In genomic region chr4:97611251-97611847, GRCm38 (mm10) we compare ENCODE assay signal across 7 mouse cellular contexts.
A peak's percentile ranks its signal among the peaks of the same experiment; 100 is the strongest.
DNase-seq lines count a peak whose midpoint lies in the region; ATAC-seq and TF ChIP-seq lines count a peak whose summit lies in the region.

No protein-coding gene starts in this region.

- intact Hi-C loops in left cerebral cortex, postnatal 36 days (cut with DNase I) = no loop called here

- ATAC-seq in forebrain, embryonic 16.5 days = peak; percentile 73
- peak; percentile 81 for ATAC-seq in heart, postnatal 0 days (ENCODE audit: insufficient read depth, low read depth)
- ATAC-seq in activated CD4-positive, CD25-positive, alpha-beta regulatory T cell, adult 4 months = no peak

- no peaks in the 10 kb centered on the region for H3K9me3 ChIP-seq in forebrain, embryonic 16.5 days (ENCODE audit: control insufficient read depth, low read length)
- H3K9me3 ChIP-seq in heart, postnatal 0 days (replicated peaks; ENCODE audit: control insufficient read depth, low read length) = no peaks in the 10 kb centered on the region

- H3K36me3 ChIP-seq in forebrain, embryonic 16.5 days (ENCODE audit: control insufficient read depth, insufficient read depth) = no peaks in the 10 kb centered on the region
- no peaks in the 10 kb centered on the region for H3K36me3 ChIP-seq in heart, postnatal 0 days (replicated peaks; ENCODE audit: control insufficient read depth, insufficient read depth, low read length)

- peaks cover 50% of the 10 kb centered on the region for H3K4me1 ChIP-seq in forebrain, embryonic 16.5 days (replicated peaks; ENCODE audit: control insufficient read depth, insufficient read depth, low read length)
- H3K4me1 ChIP-seq in heart, postnatal 0 days (ENCODE audit: control insufficient read depth, insufficient read depth) = peaks cover 33% of the 10 kb centered on the region

- 0 out of 2 replicates have a peak overlapping the region, but pooled peaks have one; percentile 3 for H3K9ac ChIP-seq in forebrain, embryonic 16.5 days (replicated peaks; ENCODE audit: low read depth, low read length)
- no peak overlapping the region for H3K9ac ChIP-seq in heart, postnatal 0 days (replicated peaks; ENCODE audit: low read depth, low read length)

- 27% methylated on average over 11 of the region's 11 CpGs for WGBS in forebrain, embryonic 16.5 days
- 21% methylated on average over 11 of the region's 11 CpGs for WGBS in heart, postnatal 0 days

- no peak for TF ChIP-seq CTCF in heart, postnatal 0 days (IDR thresholded peaks at IDR 0.05; ENCODE audit: low read depth)

- peak; percentile 47 for DNase-seq in urinary bladder, postnatal 14 days (ENCODE audit: low spot score)
- no peak for DNase-seq in urinary bladder, postnatal 10 days (ENCODE audit: low spot score)
- no peak for DNase-seq in heart, postnatal 0 days (ENCODE audit: low spot score)
- DNase-seq in left cerebral cortex, postnatal 36 days (ENCODE audit: low spot score in 2 of 2) = peak; percentile 37 to 42
- DNase-seq in right cerebral cortex, postnatal 25 days = peak; percentile 23

- no peaks in the 10 kb centered on the region for H3K27me3 ChIP-seq in forebrain, embryonic 16.5 days (replicated peaks; ENCODE audit: control insufficient read depth, insufficient read depth, low read length)
- no peaks in the 10 kb centered on the region for H3K27me3 ChIP-seq in heart, postnatal 0 days (ENCODE audit: control insufficient read depth, insufficient read depth, low read length)

- H3K27ac ChIP-seq in forebrain, embryonic 16.5 days (ENCODE audit: low read length) = peak overlapping the region; percentile 89
- peak overlapping the region; percentile 82 for H3K27ac ChIP-seq in heart, postnatal 0 days (ENCODE audit: low read depth)

- TF ChIP-seq EP300 in heart, postnatal 0 days (IDR thresholded peaks at IDR 0.05; ENCODE audit: low read depth) = no peak

- peak overlapping the region; percentile 13; the same call in 1 of the 2 replicates for H3K4me2 ChIP-seq in forebrain, embryonic 16.5 days (ENCODE audit: low read length)
- peak overlapping the region; percentile 17 for H3K4me2 ChIP-seq in heart, postnatal 0 days (ENCODE audit: low read depth, low read length)

- no peak overlapping the region for H3K4me3 ChIP-seq in forebrain, embryonic 16.5 days (replicated peaks; ENCODE audit: low read length)
- no peak overlapping the region for H3K4me3 ChIP-seq in heart, postnatal 0 days (ENCODE audit: low read depth, low read length)

Comparison
In these comparisons a context has a peak if more than half of its experiments do, and no peak if none do; other contexts are left out.
1. DNase-seq: peak in urinary bladder, postnatal 14 days (single experiment), left cerebral cortex, postnatal 36 days (2 of 2) and right cerebral cortex, postnatal 25 days (single experiment); none in urinary bladder, postnatal 10 days (single experiment) and heart, postnatal 0 days (single experiment).